Mouse (Mus musculus): ENCODE measurements around the gene S1pr2. TPM values are rescaled to one million over a fixed set of nuclear protein-coding genes. Genes with fewer than 3 reads are reported as not detected.
A peak's percentile ranks its signal among the peaks of the same experiment; 100 is the strongest.

S1pr2 gene
- polyA plus RNA-seq (2015; fragmentation: Nextera tagmentation; extraction: Ambion mirVana) = 9.7 and 10.3 TPM in 2 replicates

DNA sequence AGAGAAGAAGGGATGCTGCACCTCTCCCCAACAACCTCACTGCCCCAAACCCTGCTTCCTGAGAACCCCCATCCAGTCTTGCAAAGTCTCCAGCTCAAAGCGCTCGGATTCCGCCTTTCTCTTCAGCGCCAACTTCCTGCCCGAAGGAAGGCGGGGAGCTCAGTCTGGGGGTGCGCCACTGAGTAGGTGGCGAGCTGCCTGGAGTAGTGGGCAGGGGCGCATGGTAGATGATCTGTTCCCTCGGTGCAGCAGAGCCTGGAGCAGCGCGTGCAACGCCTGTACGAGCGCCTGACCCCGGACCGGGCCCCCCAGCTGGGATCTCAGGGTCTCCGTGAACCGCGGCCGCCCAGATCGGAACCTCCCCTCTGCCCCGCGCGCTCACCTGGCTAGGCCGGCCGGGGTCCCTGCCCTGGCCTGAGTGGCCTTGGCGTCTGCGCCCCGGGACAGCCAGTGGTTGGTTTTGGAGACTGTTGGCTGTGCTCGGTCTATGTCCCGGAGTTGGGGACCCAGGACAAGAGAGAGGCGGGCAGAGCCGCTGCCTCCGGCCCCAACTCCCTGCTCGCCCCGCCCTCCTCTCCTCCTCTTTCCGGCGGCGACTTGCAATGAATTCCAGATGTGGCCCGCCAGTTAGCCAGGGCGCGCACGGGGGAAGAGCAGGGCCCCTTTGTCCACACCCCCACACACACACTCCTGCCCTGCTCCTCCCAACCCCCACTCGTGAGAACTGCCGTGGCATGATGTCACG is at the start of gene S1pr2:
TSS of gene S1pr2 (minus strand) at position 566 of the 745 bp plus-strand sequence.
- peak within 1 kb of the TSS; percentile 78 for H3K9ac ChIP-seq (ENCODE audit: low read depth, low read length)
- peak; percentile 61 for ATAC-seq
- H3K9me3 ChIP-seq (replicated peaks; ENCODE audit: control insufficient read depth, low read length, poor library complexity, severe bottlenecking) = no peaks in the 10 kb centered on the region
- H3K4me2 ChIP-seq (ENCODE audit: low read length) = peak within 1 kb of the TSS; percentile 98
- WGBS = under 1% methylated on average over 47 of the region's 47 CpGs
- peaks cover 11% of the 10 kb centered on the region; the same call in 1 of the 2 replicates for H3K4me1 ChIP-seq (ENCODE audit: control insufficient read depth, insufficient read depth, low read length)
- H3K27ac ChIP-seq (ENCODE audit: low read length) = peak within 1 kb of the TSS; percentile 32; the same call in 1 of the 2 replicates
- H3K27me3 ChIP-seq (ENCODE audit: control insufficient read depth, insufficient read depth, low read depth, low read length) = no peaks in the 10 kb centered on the region
- no peaks in the 10 kb centered on the region for H3K36me3 ChIP-seq (ENCODE audit: control insufficient read depth, insufficient read depth, low read length)
- peak within 1 kb of the TSS; percentile 81 for H3K4me3 ChIP-seq (ENCODE audit: low read depth, low read length)

DNA sequence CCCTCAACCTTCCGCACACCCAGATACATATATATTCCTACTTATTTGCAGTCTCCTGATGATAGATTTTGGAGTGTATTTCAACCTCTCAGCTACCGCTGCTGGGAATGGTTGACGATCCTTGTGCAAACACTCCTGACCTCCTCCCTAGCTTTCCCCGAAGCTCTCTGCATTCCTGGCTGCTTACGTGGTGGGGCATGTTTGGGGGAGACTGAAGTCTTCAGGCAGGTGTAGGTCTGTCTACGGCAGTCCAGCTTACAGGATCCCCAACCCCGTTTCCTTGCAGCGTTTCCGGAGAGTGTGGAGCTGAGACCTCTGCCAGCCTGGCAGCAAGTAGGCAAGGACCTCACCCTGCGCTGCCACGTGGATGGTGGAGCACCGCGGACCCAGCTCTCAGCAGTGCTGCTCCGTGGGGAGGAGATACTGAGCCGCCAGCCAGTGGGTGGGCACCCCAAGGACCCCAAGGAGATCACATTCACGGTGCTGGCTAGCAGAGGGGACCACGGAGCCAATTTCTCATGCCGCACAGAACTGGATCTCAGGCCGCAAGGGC is 48.8 kb upstream of the S1pr2 start:
- 75% methylated on average over 19 of the region's 19 CpGs for WGBS
- no peak for ATAC-seq
- H3K4me1 ChIP-seq (ENCODE audit: control insufficient read depth, insufficient read depth, low read length) = 0 out of 2 replicates have a peak, but pooled peaks cover 4% of the 10 kb centered on the region
- no peaks in the 10 kb centered on the region for H3K36me3 ChIP-seq (ENCODE audit: control insufficient read depth, insufficient read depth, low read length)
- no peak overlapping the region for H3K4me2 ChIP-seq (ENCODE audit: low read length)
- H3K27me3 ChIP-seq (ENCODE audit: control insufficient read depth, insufficient read depth, low read depth, low read length) = peaks cover 23% of the 10 kb centered on the region
- no peak overlapping the region for H3K9ac ChIP-seq (ENCODE audit: low read depth, low read length)
- no peak overlapping the region for H3K4me3 ChIP-seq (ENCODE audit: low read depth, low read length)
- no peaks in the 10 kb centered on the region for H3K9me3 ChIP-seq (replicated peaks; ENCODE audit: control insufficient read depth, low read length, poor library complexity, severe bottlenecking)
- no peak overlapping the region for H3K27ac ChIP-seq (ENCODE audit: low read length)

DNA sequence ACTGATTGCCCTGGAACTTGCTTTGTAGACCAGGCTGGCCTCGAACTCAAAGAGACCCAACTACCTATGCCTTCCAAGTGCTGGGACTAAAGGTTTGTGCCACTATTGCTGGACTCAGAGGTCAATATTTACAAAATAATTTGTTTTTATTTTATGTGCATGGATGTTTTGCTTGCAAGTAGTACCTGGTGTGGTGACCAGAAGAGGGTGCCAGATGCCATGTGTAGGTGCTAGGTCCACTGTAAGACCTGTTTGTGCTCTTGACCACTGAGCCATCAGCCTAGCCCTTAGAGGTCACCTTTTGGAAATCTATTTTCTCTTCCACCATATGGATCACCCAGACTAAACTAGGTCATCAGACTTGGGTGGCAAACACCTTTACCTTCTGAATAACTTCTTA is 46.1 kb upstream of the S1pr2 start:
- Histone ChIP-seq H3K9me3 (replicated peaks; ENCODE audit: control insufficient read depth, low read length, poor library complexity, severe bottlenecking) (no peaks in the 10 kb centered on the region), H3K4me3 (ENCODE audit: low read depth, low read length) (no peak overlapping the region), H3K27ac (ENCODE audit: low read length) (no peak overlapping the region), H3K4me2 (ENCODE audit: low read length) (no peak overlapping the region), H3K9ac (ENCODE audit: low read depth, low read length) (no peak overlapping the region), H3K4me1 (ENCODE audit: control insufficient read depth, insufficient read depth, low read length) (no peaks in the 10 kb centered on the region), H3K27me3 (ENCODE audit: control insufficient read depth, insufficient read depth, low read depth, low read length) (peaks cover 12% of the 10 kb centered on the region; the same call in 1 of the 2 replicates), H3K36me3 (ENCODE audit: control insufficient read depth, insufficient read depth, low read length) (no peaks in the 10 kb centered on the region)
- no peak for ATAC-seq
- WGBS = 72% methylated on average over 1 of the region's 1 CpGs

DNA sequence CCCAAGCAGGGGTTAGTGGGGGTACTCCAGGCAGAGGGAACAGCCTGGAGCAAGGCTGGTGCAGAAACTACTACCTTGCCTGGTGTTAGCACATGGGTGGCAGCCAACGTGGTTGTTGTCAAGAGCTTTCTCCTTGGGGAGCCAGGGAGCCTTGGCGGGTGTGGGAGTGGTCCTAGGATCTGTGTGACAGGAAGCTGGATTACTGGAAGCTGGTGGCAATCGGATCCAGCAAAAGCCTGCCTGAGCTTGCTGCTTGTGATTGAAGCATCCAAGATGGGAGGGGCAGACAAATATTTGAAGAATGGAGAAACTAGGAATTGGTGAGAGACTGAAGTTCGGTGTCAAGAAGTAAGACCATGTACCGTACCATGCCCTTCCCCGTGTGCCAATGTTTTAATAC is 45.7 kb upstream of the S1pr2 start:
- Histone ChIP-seq H3K27me3 (ENCODE audit: control insufficient read depth, insufficient read depth, low read depth, low read length) (peaks cover 16% of the 10 kb centered on the region), H3K4me2 (ENCODE audit: low read length) (no peak overlapping the region), H3K27ac (ENCODE audit: low read length) (no peak overlapping the region), H3K9me3 (replicated peaks; ENCODE audit: control insufficient read depth, low read length, poor library complexity, severe bottlenecking) (no peaks in the 10 kb centered on the region), H3K36me3 (ENCODE audit: control insufficient read depth, insufficient read depth, low read length) (no peaks in the 10 kb centered on the region), H3K9ac (ENCODE audit: low read depth, low read length) (no peak overlapping the region), H3K4me3 (ENCODE audit: low read depth, low read length) (no peak overlapping the region), H3K4me1 (ENCODE audit: control insufficient read depth, insufficient read depth, low read length) (no peaks in the 10 kb centered on the region)
- 67% methylated on average over 6 of the region's 6 CpGs for WGBS
- no peak for ATAC-seq

DNA sequence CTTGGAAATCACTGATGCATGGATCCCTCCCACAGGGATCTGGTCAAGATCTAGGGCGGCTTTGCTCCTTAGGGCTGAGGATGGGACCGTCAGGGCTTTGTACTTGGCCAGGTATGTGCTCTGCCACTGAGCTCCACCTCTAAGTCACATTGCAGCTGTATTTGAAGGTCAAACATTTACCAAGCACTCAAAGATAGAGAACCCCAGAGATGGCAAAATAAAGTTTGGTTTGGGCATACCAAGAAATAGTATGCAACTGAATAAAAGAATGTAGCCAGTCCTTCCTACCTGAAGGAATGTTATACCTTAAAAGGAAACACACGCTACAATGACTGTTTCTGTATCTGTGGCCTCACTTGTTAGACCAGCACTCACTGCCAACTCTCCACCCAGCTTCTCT is 44.8 kb upstream of the S1pr2 start:
- Histone ChIP-seq H3K4me2 (ENCODE audit: low read length) (no peak overlapping the region), H3K4me1 (ENCODE audit: control insufficient read depth, insufficient read depth, low read length) (no peaks in the 10 kb centered on the region), H3K4me3 (ENCODE audit: low read depth, low read length) (no peak overlapping the region), H3K36me3 (ENCODE audit: control insufficient read depth, insufficient read depth, low read length) (no peaks in the 10 kb centered on the region), H3K9ac (ENCODE audit: low read depth, low read length) (no peak overlapping the region), H3K9me3 (replicated peaks; ENCODE audit: control insufficient read depth, low read length, poor library complexity, severe bottlenecking) (no peaks in the 10 kb centered on the region), H3K27ac (ENCODE audit: low read length) (no peak overlapping the region), H3K27me3 (ENCODE audit: control insufficient read depth, insufficient read depth, low read depth, low read length) (peaks cover 23% of the 10 kb centered on the region)
- WGBS = 81% methylated on average over 3 of the region's 3 CpGs
- ATAC-seq = no peak

DNA sequence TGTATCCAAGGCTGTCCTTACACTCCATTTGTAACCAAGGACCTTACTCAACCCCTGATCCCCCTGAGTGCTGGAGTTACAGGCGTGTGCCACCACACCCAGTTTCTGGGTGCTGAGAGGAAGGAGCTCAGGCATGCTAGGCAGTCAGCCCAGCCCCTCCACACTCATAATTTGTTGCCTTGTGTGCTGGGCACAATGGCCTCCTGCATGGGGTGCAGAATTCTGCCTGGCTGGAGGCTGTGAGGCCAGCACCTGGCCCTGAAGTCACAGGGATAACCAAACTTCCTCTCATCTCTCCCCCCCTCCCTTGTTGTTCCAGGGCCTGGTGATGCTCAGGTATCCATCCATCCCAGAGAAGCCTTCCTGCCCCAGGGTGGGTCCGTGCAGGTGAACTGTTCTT is 42.0 kb upstream of the S1pr2 start:
- H3K9ac ChIP-seq (ENCODE audit: low read depth, low read length) = no peak overlapping the region
- H3K36me3 ChIP-seq (ENCODE audit: control insufficient read depth, insufficient read depth, low read length) = no peaks in the 10 kb centered on the region
- no peak for ATAC-seq
- H3K4me2 ChIP-seq (ENCODE audit: low read length) = no peak overlapping the region
- H3K9me3 ChIP-seq (replicated peaks; ENCODE audit: control insufficient read depth, low read length, poor library complexity, severe bottlenecking) = no peaks in the 10 kb centered on the region
- H3K4me1 ChIP-seq (ENCODE audit: control insufficient read depth, insufficient read depth, low read length) = no peaks in the 10 kb centered on the region
- peaks cover 42% of the 10 kb centered on the region for H3K27me3 ChIP-seq (ENCODE audit: control insufficient read depth, insufficient read depth, low read depth, low read length)
- H3K4me3 ChIP-seq (ENCODE audit: low read depth, low read length) = no peak overlapping the region
- no peak overlapping the region for H3K27ac ChIP-seq (ENCODE audit: low read length)
- WGBS = 68% methylated on average over 2 of the region's 2 CpGs

DNA sequence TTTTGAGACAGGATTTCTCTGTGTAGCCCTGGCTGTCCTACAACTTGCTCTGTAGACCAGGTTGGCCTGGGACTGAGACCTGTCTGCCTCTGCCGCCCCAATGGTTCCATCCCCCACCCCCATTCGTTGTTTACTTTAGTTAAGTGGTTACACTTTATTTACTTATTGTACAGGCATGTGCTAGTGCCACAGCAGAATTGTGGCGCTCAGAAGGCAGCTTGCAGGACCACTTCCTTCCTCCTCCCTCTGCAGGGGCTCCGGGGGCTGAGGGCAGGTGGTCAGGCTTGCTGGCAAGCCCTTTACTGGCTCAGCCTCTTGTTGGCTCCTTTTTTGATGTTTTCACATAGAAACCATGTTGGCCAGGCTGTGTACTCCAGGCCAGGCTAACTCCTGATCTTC is 40.6 kb upstream of the S1pr2 start:
- no peak overlapping the region for H3K27ac ChIP-seq (ENCODE audit: low read length)
- H3K4me2 ChIP-seq (ENCODE audit: low read length) = no peak overlapping the region
- H3K36me3 ChIP-seq (ENCODE audit: control insufficient read depth, insufficient read depth, low read length) = no peaks in the 10 kb centered on the region
- H3K9ac ChIP-seq (ENCODE audit: low read depth, low read length) = no peak overlapping the region
- no peaks in the 10 kb centered on the region for H3K9me3 ChIP-seq (replicated peaks; ENCODE audit: control insufficient read depth, low read length, poor library complexity, severe bottlenecking)
- 38% methylated on average over 4 of the region's 4 CpGs for WGBS
- peaks cover 44% of the 10 kb centered on the region for H3K27me3 ChIP-seq (ENCODE audit: control insufficient read depth, insufficient read depth, low read depth, low read length)
- no peak overlapping the region for H3K4me3 ChIP-seq (ENCODE audit: low read depth, low read length)
- no peaks in the 10 kb centered on the region for H3K4me1 ChIP-seq (ENCODE audit: control insufficient read depth, insufficient read depth, low read length)
- no peak for ATAC-seq

DNA sequence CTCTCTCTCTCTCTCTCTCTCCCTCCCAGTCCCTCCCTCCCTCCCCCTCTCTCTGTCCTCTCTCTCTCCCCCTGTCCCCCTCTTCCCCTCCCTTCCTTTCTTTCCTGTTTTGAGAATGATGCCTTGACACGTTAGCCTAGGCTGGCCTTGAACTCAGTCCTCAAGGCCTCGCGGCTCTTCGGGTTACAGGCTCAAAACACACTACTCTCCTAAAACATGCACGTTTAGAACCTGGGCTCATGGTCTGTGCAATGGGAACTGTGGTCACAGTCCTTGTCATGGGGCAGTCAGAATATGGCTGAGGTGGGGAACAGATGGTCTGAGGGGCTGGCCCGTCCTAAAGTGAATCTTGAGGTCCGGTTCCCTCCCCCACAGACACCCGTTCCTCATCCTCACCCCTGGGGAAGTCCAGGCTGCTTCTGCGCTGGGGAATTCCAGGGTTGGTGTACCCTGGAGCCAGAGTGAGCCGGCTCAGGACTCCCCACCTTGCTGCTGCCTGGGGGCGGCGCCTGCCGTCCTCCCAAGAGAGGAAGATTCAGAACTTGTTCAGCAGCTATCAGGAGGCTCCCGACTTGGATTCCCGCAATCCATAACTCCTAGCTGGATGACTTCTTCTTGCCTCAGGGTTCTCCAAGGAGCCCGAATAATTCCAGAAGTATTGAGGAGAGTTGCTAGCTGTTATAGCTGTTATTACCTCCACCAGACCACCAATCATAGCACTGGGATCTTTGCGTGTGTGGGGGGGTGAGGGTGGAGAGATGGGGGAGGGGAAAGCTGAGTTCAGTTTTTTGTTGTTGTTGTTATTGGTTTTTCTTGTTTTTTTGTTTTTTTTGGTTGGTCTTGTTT is 40.0 kb upstream of the S1pr2 start:
- no peak overlapping the region for H3K9ac ChIP-seq (ENCODE audit: low read depth, low read length)
- ATAC-seq = no peak
- WGBS = 8% methylated on average over 17 of the region's 17 CpGs
- H3K4me1 ChIP-seq (ENCODE audit: control insufficient read depth, insufficient read depth, low read length) = no peaks in the 10 kb centered on the region
- H3K36me3 ChIP-seq (ENCODE audit: control insufficient read depth, insufficient read depth, low read length) = no peaks in the 10 kb centered on the region
- H3K27ac ChIP-seq (ENCODE audit: low read length) = no peak overlapping the region
- H3K4me3 ChIP-seq (ENCODE audit: low read depth, low read length) = no peak overlapping the region
- H3K9me3 ChIP-seq (replicated peaks; ENCODE audit: control insufficient read depth, low read length, poor library complexity, severe bottlenecking) = no peaks in the 10 kb centered on the region
- H3K4me2 ChIP-seq (ENCODE audit: low read length) = no peak overlapping the region
- H3K27me3 ChIP-seq (ENCODE audit: control insufficient read depth, insufficient read depth, low read depth, low read length) = peaks cover 44% of the 10 kb centered on the region
